Mouse (Mus musculus): ENCODE data around the gene Ugt1a6a. TPM values are rescaled to one million over a fixed set of nuclear protein-coding genes. Genes with fewer than 3 reads are reported as not detected.
A peak's percentile ranks its signal among the peaks of the same experiment; 100 is the strongest.

The Ugt1a6a gene
- polyA plus RNA-seq, 1 experiment from 2014 or later, result 35.4 TPM

DNA sequence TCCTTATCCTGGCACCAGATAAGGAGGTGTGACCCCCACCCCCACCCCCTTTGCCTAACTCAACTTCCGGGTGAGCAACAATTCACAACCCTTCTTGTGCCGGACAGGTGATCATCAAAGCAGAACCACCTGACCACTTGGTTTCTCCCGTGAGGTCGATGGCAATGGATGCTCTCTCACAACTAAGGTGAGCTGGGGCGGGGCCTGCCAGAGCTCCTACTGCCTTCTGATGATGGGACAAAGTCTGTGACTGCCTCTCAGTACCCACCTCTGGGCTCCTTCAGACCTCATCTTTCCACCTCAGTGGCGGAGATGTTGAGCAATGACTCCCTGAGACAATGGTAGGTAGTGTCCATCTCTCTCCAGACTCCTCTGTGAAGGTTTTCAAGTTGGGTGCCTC is 111.3 kb downstream of the Ugt1a6a start:
- peaks cover 31% of the 10 kb centered on the region for H3K9me3 ChIP-seq (replicated peaks; ENCODE audit: control insufficient read depth, low read length)
- H3K4me1 ChIP-seq (ENCODE audit: control insufficient read depth, insufficient read depth, low read length), result no peaks in the 10 kb centered on the region
- no peak overlapping the region for H3K27ac ChIP-seq (ENCODE audit: low read length)
- no peak overlapping the region for H3K4me3 ChIP-seq (replicated peaks; ENCODE audit: low read length)
- whole genome bisulfite sequencing, result 76% methylated on average over 6 of the region's 6 CpGs
- no peaks in the 10 kb centered on the region for H3K27me3 ChIP-seq (ENCODE audit: control insufficient read depth, insufficient read depth, low read length)
- no peak overlapping the region for H3K9ac ChIP-seq (ENCODE audit: low read length)
- H3K4me2 ChIP-seq (ENCODE audit: low read depth, low read length), result no peak overlapping the region
- H3K36me3 ChIP-seq (ENCODE audit: control insufficient read depth, insufficient read depth, low read length), result no peaks in the 10 kb centered on the region
- ATAC-seq (ENCODE audit: insufficient read depth, low FRiP score), result no peak

GRCm38 (mm10) chr1:88246386-88246785 is 111.8 kb downstream of the Ugt1a6a start:
- H3K9ac ChIP-seq (ENCODE audit: low read length), result no peak overlapping the region
- no peak overlapping the region for H3K27ac ChIP-seq (ENCODE audit: low read length)
- no peaks in the 10 kb centered on the region for H3K4me1 ChIP-seq (ENCODE audit: control insufficient read depth, insufficient read depth, low read length)
- no peaks in the 10 kb centered on the region for H3K36me3 ChIP-seq (ENCODE audit: control insufficient read depth, insufficient read depth, low read length)
- H3K4me3 ChIP-seq (replicated peaks; ENCODE audit: low read length), result no peak overlapping the region
- H3K9me3 ChIP-seq (replicated peaks; ENCODE audit: control insufficient read depth, low read length), result peaks cover 31% of the 10 kb centered on the region
- 43% methylated on average over 6 of the region's 6 CpGs for WGBS
- H3K27me3 ChIP-seq (ENCODE audit: control insufficient read depth, insufficient read depth, low read length), result no peaks in the 10 kb centered on the region
- no peak for ATAC-seq (ENCODE audit: insufficient read depth, low FRiP score)
- no peak overlapping the region for H3K4me2 ChIP-seq (ENCODE audit: low read depth, low read length)

GRCm38 (mm10) chr1:88247660-88248059 is 113.1 kb downstream of the Ugt1a6a start:
- Histone ChIP-seq H3K36me3 (ENCODE audit: control insufficient read depth, insufficient read depth, low read length) (no peaks in the 10 kb centered on the region), H3K9me3 (replicated peaks; ENCODE audit: control insufficient read depth, low read length) (peaks cover 35% of the 10 kb centered on the region), H3K4me1 (ENCODE audit: control insufficient read depth, insufficient read depth, low read length) (no peaks in the 10 kb centered on the region), H3K4me3 (replicated peaks; ENCODE audit: low read length) (no peak overlapping the region), H3K27ac (ENCODE audit: low read length) (no peak overlapping the region), H3K27me3 (ENCODE audit: control insufficient read depth, insufficient read depth, low read length) (no peaks in the 10 kb centered on the region), H3K9ac (ENCODE audit: low read length) (no peak overlapping the region), H3K4me2 (ENCODE audit: low read depth, low read length) (no peak overlapping the region)
- WGBS, result 48% methylated on average over 2 of the region's 2 CpGs
- ATAC-seq (ENCODE audit: insufficient read depth, low FRiP score), result no peak

GRCm38 (mm10) chr1:88248658-88249057 is 114.0 kb downstream of the Ugt1a6a start:
- 66% methylated on average over 4 of the region's 4 CpGs for WGBS
- ATAC-seq (ENCODE audit: insufficient read depth, low FRiP score), result no peak
- no peak overlapping the region for H3K4me2 ChIP-seq (ENCODE audit: low read depth, low read length)
- H3K9me3 ChIP-seq (replicated peaks; ENCODE audit: control insufficient read depth, low read length), result peaks cover 35% of the 10 kb centered on the region
- H3K9ac ChIP-seq (ENCODE audit: low read length), result no peak overlapping the region
- H3K4me1 ChIP-seq (ENCODE audit: control insufficient read depth, insufficient read depth, low read length), result no peaks in the 10 kb centered on the region
- no peak overlapping the region for H3K27ac ChIP-seq (ENCODE audit: low read length)
- H3K27me3 ChIP-seq (ENCODE audit: control insufficient read depth, insufficient read depth, low read length), result no peaks in the 10 kb centered on the region
- no peaks in the 10 kb centered on the region for H3K36me3 ChIP-seq (ENCODE audit: control insufficient read depth, insufficient read depth, low read length)
- H3K4me3 ChIP-seq (replicated peaks; ENCODE audit: low read length), result no peak overlapping the region

- H3K9ac ChIP-seq (ENCODE audit: low read length), result no peak overlapping the region
- WGBS, result 76% methylated on average over 7 of the region's 7 CpGs
- H3K36me3 ChIP-seq (ENCODE audit: control insufficient read depth, insufficient read depth, low read length), result no peaks in the 10 kb centered on the region
- no peak overlapping the region for H3K4me2 ChIP-seq (ENCODE audit: low read depth, low read length)
- H3K27me3 ChIP-seq (ENCODE audit: control insufficient read depth, insufficient read depth, low read length), result no peaks in the 10 kb centered on the region
- no peak; the same call in 1 of the 2 replicates for ATAC-seq (ENCODE audit: insufficient read depth, low FRiP score)
- no peaks in the 10 kb centered on the region for H3K4me1 ChIP-seq (ENCODE audit: control insufficient read depth, insufficient read depth, low read length)
- peaks cover 38% of the 10 kb centered on the region for H3K9me3 ChIP-seq (replicated peaks; ENCODE audit: control insufficient read depth, low read length)
- no peak overlapping the region for H3K4me3 ChIP-seq (replicated peaks; ENCODE audit: low read length)
- H3K27ac ChIP-seq (ENCODE audit: low read length), result no peak overlapping the region
Observed at GRCm38 (mm10) chr1:88249596-88249995, 115.0 kb downstream of the Ugt1a6a start.

DNA sequence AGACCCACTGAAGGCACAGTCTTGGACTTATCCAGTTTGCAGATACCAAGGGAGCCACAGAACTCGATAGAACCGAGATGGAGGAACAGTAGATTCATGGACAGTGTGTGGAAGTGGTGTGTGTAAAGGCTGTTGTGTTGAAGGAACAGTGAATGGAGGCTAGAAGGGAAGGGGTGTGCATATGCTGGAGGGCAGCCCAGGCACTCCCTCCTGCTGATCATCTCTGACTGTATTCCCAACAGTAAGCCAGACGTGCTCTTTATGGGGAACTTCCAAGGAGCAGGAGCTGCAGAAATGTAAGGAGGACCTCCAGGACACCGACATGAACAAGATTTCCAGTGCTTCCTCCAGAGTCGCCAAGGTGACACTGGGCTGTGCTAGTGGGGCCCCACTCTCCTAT is 115.4 kb downstream of the Ugt1a6a start:
- peaks cover 41% of the 10 kb centered on the region for H3K9me3 ChIP-seq (replicated peaks; ENCODE audit: control insufficient read depth, low read length)
- H3K36me3 ChIP-seq (ENCODE audit: control insufficient read depth, insufficient read depth, low read length), result no peaks in the 10 kb centered on the region
- H3K9ac ChIP-seq (ENCODE audit: low read length), result no peak overlapping the region
- ATAC-seq (ENCODE audit: insufficient read depth, low FRiP score), result no peak
- H3K4me2 ChIP-seq (ENCODE audit: low read depth, low read length), result no peak overlapping the region
- 79% methylated on average over 5 of the region's 5 CpGs for WGBS
- H3K4me1 ChIP-seq (ENCODE audit: control insufficient read depth, insufficient read depth, low read length), result no peaks in the 10 kb centered on the region
- no peak overlapping the region for H3K27ac ChIP-seq (ENCODE audit: low read length)
- H3K27me3 ChIP-seq (ENCODE audit: control insufficient read depth, insufficient read depth, low read length), result no peaks in the 10 kb centered on the region
- no peak overlapping the region for H3K4me3 ChIP-seq (replicated peaks; ENCODE audit: low read length)

- Histone ChIP-seq H3K27me3 (ENCODE audit: control insufficient read depth, insufficient read depth, low read length) (no peaks in the 10 kb centered on the region), H3K36me3 (ENCODE audit: control insufficient read depth, insufficient read depth, low read length) (no peaks in the 10 kb centered on the region), H3K4me2 (ENCODE audit: low read depth, low read length) (no peak overlapping the region), H3K9me3 (replicated peaks; ENCODE audit: control insufficient read depth, low read length) (peaks cover 31% of the 10 kb centered on the region), H3K27ac (ENCODE audit: low read length) (no peak overlapping the region), H3K4me3 (replicated peaks; ENCODE audit: low read length) (no peak overlapping the region), H3K9ac (ENCODE audit: low read length) (no peak overlapping the region), H3K4me1 (ENCODE audit: control insufficient read depth, insufficient read depth, low read length) (no peaks in the 10 kb centered on the region)
- ATAC-seq (ENCODE audit: insufficient read depth, low FRiP score), result no peak
- 68% methylated on average over 8 of the region's 8 CpGs for WGBS
Observed at GRCm38 (mm10) chr1:88253106-88253505, 118.5 kb downstream of the Ugt1a6a start.

DNA sequence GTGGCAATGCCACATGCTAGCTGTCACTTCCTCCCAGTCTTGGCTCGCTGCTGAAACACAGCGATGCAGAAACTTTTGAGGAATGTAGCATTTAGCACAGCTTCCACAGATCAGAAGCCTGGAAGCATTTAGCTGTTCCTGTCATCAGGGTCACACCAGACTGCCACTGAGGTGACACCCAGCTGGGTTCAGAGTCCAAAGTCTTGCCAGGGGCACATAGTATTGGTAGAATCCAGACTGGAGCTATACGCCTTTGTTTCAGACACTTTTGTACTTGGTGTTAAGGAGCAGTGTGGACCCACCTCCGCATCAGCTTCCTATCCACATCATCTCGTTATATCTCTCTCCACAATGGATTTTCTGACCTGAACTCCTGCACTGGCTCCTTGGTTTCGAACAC is 118.9 kb downstream of the Ugt1a6a start:
- ATAC-seq (ENCODE audit: insufficient read depth, low FRiP score), result no peak
- Histone ChIP-seq H3K9ac (ENCODE audit: low read length) (no peak overlapping the region), H3K4me2 (ENCODE audit: low read depth, low read length) (no peak overlapping the region), H3K4me1 (ENCODE audit: control insufficient read depth, insufficient read depth, low read length) (no peaks in the 10 kb centered on the region), H3K36me3 (ENCODE audit: control insufficient read depth, insufficient read depth, low read length) (no peaks in the 10 kb centered on the region), H3K27me3 (ENCODE audit: control insufficient read depth, insufficient read depth, low read length) (no peaks in the 10 kb centered on the region), H3K9me3 (replicated peaks; ENCODE audit: control insufficient read depth, low read length) (peaks cover 29% of the 10 kb centered on the region), H3K27ac (ENCODE audit: low read length) (no peak overlapping the region), H3K4me3 (replicated peaks; ENCODE audit: low read length) (no peak overlapping the region)
- WGBS, result 71% methylated on average over 6 of the region's 6 CpGs

DNA sequence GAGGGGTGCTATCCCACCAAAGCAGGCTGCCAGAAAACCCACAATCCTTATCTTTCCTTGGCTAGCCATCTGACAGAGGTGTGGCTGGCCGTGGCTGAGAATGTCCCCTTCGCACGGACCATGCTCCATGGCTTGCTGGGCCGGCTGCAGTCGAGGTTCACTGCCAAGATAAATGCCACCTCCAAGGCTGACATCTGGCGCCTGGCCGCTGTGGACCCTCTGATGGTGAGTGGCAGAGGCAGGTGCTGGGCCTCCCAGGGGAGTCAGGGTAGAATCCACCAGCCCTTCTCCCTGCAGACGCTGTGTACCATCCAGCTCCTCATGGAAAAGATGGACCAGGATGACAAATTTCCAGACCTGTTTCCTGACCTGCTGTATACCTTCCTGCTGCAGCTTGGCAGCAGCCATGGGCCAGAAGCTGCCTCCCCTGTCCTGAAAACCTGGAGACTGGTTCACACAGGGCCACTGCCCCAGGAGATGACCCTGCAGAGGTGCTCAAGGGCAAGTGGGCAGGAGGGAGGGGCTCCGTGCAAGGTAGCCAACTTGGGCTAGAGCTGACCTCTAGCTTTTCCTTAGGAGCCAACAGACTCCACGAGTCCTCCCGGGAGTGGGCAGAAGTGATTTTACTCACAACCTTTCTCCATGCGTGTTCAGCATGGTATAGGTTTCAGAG is 120.3 kb downstream of the Ugt1a6a start:
- peaks cover 23% of the 10 kb centered on the region for H3K9me3 ChIP-seq (replicated peaks; ENCODE audit: control insufficient read depth, low read length)
- peaks cover 6% of the 10 kb centered on the region; the same call in 1 of the 2 replicates for H3K4me1 ChIP-seq (ENCODE audit: control insufficient read depth, insufficient read depth, low read length)
- no peaks in the 10 kb centered on the region for H3K27me3 ChIP-seq (ENCODE audit: control insufficient read depth, insufficient read depth, low read length)
- no peak overlapping the region for H3K4me3 ChIP-seq (replicated peaks; ENCODE audit: low read length)
- no peak overlapping the region for H3K9ac ChIP-seq (ENCODE audit: low read length)
- peak; percentile 0; the same call in 1 of the 2 replicates for ATAC-seq (ENCODE audit: insufficient read depth, low FRiP score)
- WGBS, result 85% methylated on average over 12 of the region's 12 CpGs
- peaks cover 5% of the 10 kb centered on the region; the same call in 1 of the 2 replicates for H3K36me3 ChIP-seq (ENCODE audit: control insufficient read depth, insufficient read depth, low read length)
- H3K4me2 ChIP-seq (ENCODE audit: low read depth, low read length), result no peak overlapping the region
- H3K27ac ChIP-seq (ENCODE audit: low read length), result no peak overlapping the region

All from stomach, embryonic 16.5 days (tissue).